Mouse (Mus musculus): ENCODE results near the gene Tmem87b. TPM values are rescaled to one million over a fixed set of nuclear protein-coding genes. Genes with fewer than 3 reads are reported as not detected.
A peak's percentile ranks its signal among the peaks of the same experiment; 100 is the strongest.

The Tmem87b gene
- polyA plus RNA-seq, 1 experiment from 2014 or later: 33.9 TPM

- Histone ChIP-seq H3K9me3 (no peaks in the 10 kb centered on the region), H3K9ac (no peak overlapping the region), H3K4me2 (no peak overlapping the region), H3K27ac (no peak overlapping the region), H3K27me3 (replicated peaks) (no peaks in the 10 kb centered on the region), H3K36me3 (no peaks in the 10 kb centered on the region), H3K4me1 (peaks cover 10% of the 10 kb centered on the region; the same call in 1 of the 2 replicates), H3K4me3 (replicated peaks) (no peak overlapping the region)
- no peak for ATAC-seq (ENCODE audit: insufficient read depth, low FRiP score, low read depth)
- WGBS: 87% methylated on average over 5 of the region's 5 CpGs
These were observed 6.0 kb downstream of the Tmem87b start for GRCm38 (mm10) chr2:128823893-128824292.

- ATAC-seq (ENCODE audit: insufficient read depth, low FRiP score, low read depth): no peak
- 95% methylated on average over 1 of the region's 1 CpGs for WGBS
These were observed 9.9 kb downstream of the Tmem87b start for GRCm38 (mm10) chr2:128827787-128828186.

GRCm38 (mm10) chr2:128832611-128833010 lies 14.7 kb downstream of the Tmem87b start:
- no peak overlapping the region for H3K4me2 ChIP-seq
- ATAC-seq (ENCODE audit: insufficient read depth, low FRiP score, low read depth): no peak
- H3K27me3 ChIP-seq (replicated peaks): no peaks in the 10 kb centered on the region
- H3K4me1 ChIP-seq: no peaks in the 10 kb centered on the region
- 53% methylated on average over 3 of the region's 3 CpGs for WGBS
- peaks cover 12% of the 10 kb centered on the region; the same call in 1 of the 2 replicates for H3K36me3 ChIP-seq
- H3K27ac ChIP-seq: no peak overlapping the region
- no peaks in the 10 kb centered on the region for H3K9me3 ChIP-seq
- no peak overlapping the region for H3K4me3 ChIP-seq (replicated peaks)
- H3K9ac ChIP-seq: no peak overlapping the region

More at GRCm38 (mm10) chr2:128827787-128828186, 9.9 kb downstream of the Tmem87b start:
- H3K27ac ChIP-seq: no peak overlapping the region
- no peaks in the 10 kb centered on the region for H3K27me3 ChIP-seq (replicated peaks)
- no peak overlapping the region for H3K9ac ChIP-seq
- H3K4me1 ChIP-seq: no peaks in the 10 kb centered on the region
- no peak overlapping the region for H3K4me2 ChIP-seq
- H3K9me3 ChIP-seq: no peaks in the 10 kb centered on the region
- no peaks in the 10 kb centered on the region; the same call in 1 of the 2 replicates for H3K36me3 ChIP-seq
- H3K4me3 ChIP-seq (replicated peaks): no peak overlapping the region

- WGBS: 88% methylated on average over 2 of the region's 2 CpGs
- Histone ChIP-seq H3K36me3 (peaks cover 12% of the 10 kb centered on the region; the same call in 1 of the 2 replicates), H3K4me3 (replicated peaks) (no peak overlapping the region), H3K27ac (no peak overlapping the region), H3K27me3 (replicated peaks) (no peaks in the 10 kb centered on the region), H3K4me1 (no peaks in the 10 kb centered on the region), H3K9me3 (no peaks in the 10 kb centered on the region), H3K9ac (no peak overlapping the region), H3K4me2 (no peak overlapping the region)
- ATAC-seq (ENCODE audit: insufficient read depth, low FRiP score, low read depth): no peak
These were observed 15.1 kb downstream of the Tmem87b start for GRCm38 (mm10) chr2:128833035-128833434.

GRCm38 (mm10) chr2:128833435-128833834 lies 15.5 kb downstream of the Tmem87b start:
- H3K36me3 ChIP-seq: peaks cover 12% of the 10 kb centered on the region; the same call in 1 of the 2 replicates
- ATAC-seq (ENCODE audit: insufficient read depth, low FRiP score, low read depth): no peak
- no peak overlapping the region for H3K27ac ChIP-seq
- H3K9me3 ChIP-seq: no peaks in the 10 kb centered on the region
- H3K4me3 ChIP-seq (replicated peaks): no peak overlapping the region
- H3K4me1 ChIP-seq: no peaks in the 10 kb centered on the region
- no peak overlapping the region for H3K9ac ChIP-seq
- H3K4me2 ChIP-seq: no peak overlapping the region
- WGBS: 86% methylated on average over 2 of the region's 2 CpGs
- H3K27me3 ChIP-seq (replicated peaks): no peaks in the 10 kb centered on the region

- WGBS: 85% methylated on average over 8 of the region's 8 CpGs
- no peaks in the 10 kb centered on the region for H3K4me1 ChIP-seq
- no peaks in the 10 kb centered on the region for H3K9me3 ChIP-seq
- no peak overlapping the region for H3K4me3 ChIP-seq (replicated peaks)
- peaks cover 14% of the 10 kb centered on the region; the same call in 1 of the 2 replicates for H3K36me3 ChIP-seq
- H3K9ac ChIP-seq: no peak overlapping the region
- no peak overlapping the region for H3K4me2 ChIP-seq
- no peaks in the 10 kb centered on the region for H3K27me3 ChIP-seq (replicated peaks)
- no peak overlapping the region for H3K27ac ChIP-seq
- ATAC-seq (ENCODE audit: insufficient read depth, low FRiP score, low read depth): no peak
These were observed 19.6 kb downstream of the Tmem87b start for GRCm38 (mm10) chr2:128837531-128837930.

- H3K4me2 ChIP-seq: no peak overlapping the region
- H3K27me3 ChIP-seq (replicated peaks): no peaks in the 10 kb centered on the region
- no peak for ATAC-seq (ENCODE audit: insufficient read depth, low FRiP score, low read depth)
- peaks cover 20% of the 10 kb centered on the region for H3K36me3 ChIP-seq
- H3K27ac ChIP-seq: no peak overlapping the region
- H3K4me3 ChIP-seq (replicated peaks): no peak overlapping the region
- 95% methylated on average over 3 of the region's 3 CpGs for WGBS
- no peak overlapping the region for H3K9ac ChIP-seq
- no peaks in the 10 kb centered on the region for H3K4me1 ChIP-seq
- H3K9me3 ChIP-seq: no peaks in the 10 kb centered on the region
These were observed 20.7 kb downstream of the Tmem87b start for GRCm38 (mm10) chr2:128838611-128839010.

- 75% methylated on average over 2 of the region's 2 CpGs for WGBS
- Histone ChIP-seq H3K27me3 (replicated peaks) (no peaks in the 10 kb centered on the region), H3K4me3 (replicated peaks) (no peak overlapping the region), H3K36me3 (peaks cover 21% of the 10 kb centered on the region), H3K9me3 (no peaks in the 10 kb centered on the region), H3K4me2 (no peak overlapping the region), H3K4me1 (no peaks in the 10 kb centered on the region), H3K27ac (no peak overlapping the region), H3K9ac (no peak overlapping the region)
- ATAC-seq (ENCODE audit: insufficient read depth, low FRiP score, low read depth): no peak
These were observed 21.6 kb downstream of the Tmem87b start for GRCm38 (mm10) chr2:128839501-128839900.

- H3K9ac ChIP-seq: no peak overlapping the region
- H3K36me3 ChIP-seq: peaks cover 18% of the 10 kb centered on the region
- H3K4me1 ChIP-seq: no peaks in the 10 kb centered on the region
- H3K4me2 ChIP-seq: no peak overlapping the region
- 85% methylated on average over 8 of the region's 8 CpGs for WGBS
- ATAC-seq (ENCODE audit: insufficient read depth, low FRiP score, low read depth): no peak
- H3K4me3 ChIP-seq (replicated peaks): no peak overlapping the region
- H3K27ac ChIP-seq: no peak overlapping the region
- no peaks in the 10 kb centered on the region for H3K9me3 ChIP-seq
- H3K27me3 ChIP-seq (replicated peaks): no peaks in the 10 kb centered on the region
These were observed 24.5 kb downstream of the Tmem87b start for GRCm38 (mm10) chr2:128842437-128842836.

- no peak overlapping the region for H3K9ac ChIP-seq
- peaks cover 16% of the 10 kb centered on the region; the same call in 1 of the 2 replicates for H3K36me3 ChIP-seq
- no peaks in the 10 kb centered on the region for H3K9me3 ChIP-seq
- no peak overlapping the region for H3K27ac ChIP-seq
- H3K4me3 ChIP-seq (replicated peaks): no peak overlapping the region
- H3K4me2 ChIP-seq: no peak overlapping the region
- 85% methylated on average over 2 of the region's 2 CpGs for WGBS
- no peaks in the 10 kb centered on the region for H3K27me3 ChIP-seq (replicated peaks)
- H3K4me1 ChIP-seq: no peaks in the 10 kb centered on the region
- ATAC-seq (ENCODE audit: insufficient read depth, low FRiP score, low read depth): no peak
These were observed 32.1 kb downstream of the Tmem87b start for GRCm38 (mm10) chr2:128850036-128850435.

- H3K4me1 ChIP-seq: no peaks in the 10 kb centered on the region; the same call in 1 of the 2 replicates
- no peaks in the 10 kb centered on the region for H3K27me3 ChIP-seq (replicated peaks)
- WGBS: 73% methylated on average over 1 of the region's 1 CpGs
- no peak overlapping the region for H3K4me3 ChIP-seq (replicated peaks)
- no peak for ATAC-seq (ENCODE audit: insufficient read depth, low FRiP score, low read depth)
- no peaks in the 10 kb centered on the region for H3K9me3 ChIP-seq
- H3K27ac ChIP-seq: no peak overlapping the region
- H3K36me3 ChIP-seq: no peaks in the 10 kb centered on the region
- H3K9ac ChIP-seq: no peak overlapping the region
- H3K4me2 ChIP-seq: no peak overlapping the region
These were observed 38.8 kb downstream of the Tmem87b start for GRCm38 (mm10) chr2:128856673-128857072.

- H3K4me3 ChIP-seq (replicated peaks): no peak overlapping the region
- no peaks in the 10 kb centered on the region for H3K36me3 ChIP-seq
- H3K9ac ChIP-seq: no peak overlapping the region
- no peaks in the 10 kb centered on the region for H3K9me3 ChIP-seq
- no peaks in the 10 kb centered on the region; the same call in 1 of the 2 replicates for H3K4me1 ChIP-seq
- 0 out of 2 replicates have a peak, but pooled peaks cover under 1% of the 10 kb centered on the region for H3K27me3 ChIP-seq (replicated peaks)
- H3K4me2 ChIP-seq: no peak overlapping the region
- ATAC-seq (ENCODE audit: insufficient read depth, low FRiP score, low read depth): no peak
- WGBS: 81% methylated on average over 6 of the region's 6 CpGs
- H3K27ac ChIP-seq: no peak overlapping the region
These were observed 41.0 kb downstream of the Tmem87b start for GRCm38 (mm10) chr2:128858962-128859361.

GRCm38 (mm10) chr2:128859861-128860260 lies 41.9 kb downstream of the Tmem87b start:
- Histone ChIP-seq H3K36me3 (no peaks in the 10 kb centered on the region), H3K27me3 (replicated peaks) (0 out of 2 replicates have a peak, but pooled peaks cover 6% of the 10 kb centered on the region), H3K4me3 (replicated peaks) (no peak overlapping the region), H3K4me2 (no peak overlapping the region), H3K9ac (no peak overlapping the region), H3K4me1 (peaks cover under 1% of the 10 kb centered on the region; the same call in 1 of the 2 replicates), H3K27ac (no peak overlapping the region), H3K9me3 (no peaks in the 10 kb centered on the region)
- WGBS: 47% methylated on average over 3 of the region's 3 CpGs
- peak; percentile 37; the same call in 1 of the 2 replicates for ATAC-seq (ENCODE audit: insufficient read depth, low FRiP score, low read depth)
